Mouse (Mus musculus) olfactory bulb, adult 2 months (tissue): ENCODE measurements at regions not wholly inside any gene's neighbourhood (a gene's known extent, or its start where the extent isn't known, plus 50 kb on each side); places are given as distances from the start of the nearest gene placed in this dataset.

ENCODE experiments used
- CTCF ChIP-seq: fragments of 200-500 bp; IDR thresholded peaks from 2 replicates; pipeline ENCODE4 v1.5.1; 2012; ENCODE audit warnings: low read depth, mild to moderate bottlenecking, low read length, moderate library complexity; ENCODE audit not compliant: insufficient read depth
- POLR2A ChIP-seq: fragments of 200-500 bp; IDR thresholded peaks from 2 replicates; pipeline ENCODE4 v1.6.1; 2012; ENCODE audit warnings: mild to moderate bottlenecking, low read depth, low read length, moderate library complexity; ENCODE audit not compliant: insufficient read depth

GRCm38 (mm10) chr4:150717866-150718265, 65.9 kb upstream of the Slc45a1 start:
- no peak for TF ChIP-seq CTCF
- no peak for TF ChIP-seq POLR2A
